Mouse (Mus musculus): ENCODE data around the gene Pim3. TPM values are rescaled to one million over a fixed set of nuclear protein-coding genes. Genes with fewer than 3 reads are reported as not detected.

Gene Pim3
- total and polyA plus RNA-seq, 2 experiments from 2014 or later = 72.5 to 95.4 TPM

GRCm38 (mm10) chr15:88863695-88864231, 1.8 kb downstream of the Pim3 start:
- peaks cover 6% of the 10 kb centered on the region; the same call in 1 of the 2 replicates for H3K4me1 ChIP-seq (ENCODE audit: insufficient read depth, low read length)
- H3K4me3 ChIP-seq (ENCODE audit: low read depth, low read length) = peak overlapping the region; percentile 61
- ATAC-seq (ENCODE audit: low FRiP score) (peak; percentile 55), DNase-seq (ENCODE audit: low spot score) (peak; percentile 94)
- H3K27ac ChIP-seq (ENCODE audit: low read depth, low read length) = peak overlapping the region; percentile 85
- WGBS = 0% methylated on average over 32 of the region's 39 CpGs
- no peaks in the 10 kb centered on the region for H3K27me3 ChIP-seq (ENCODE audit: insufficient read depth, low read length)
- peak overlapping the region; percentile 71 for H3K9ac ChIP-seq (replicated peaks; ENCODE audit: low read length, poor library complexity, severe bottlenecking)
- H3K4me2 ChIP-seq (ENCODE audit: low read depth, low read length, poor library complexity, severe bottlenecking) = peak overlapping the region; percentile 79
- peak; percentile 20 for TF ChIP-seq CTCF (IDR thresholded peaks at IDR 0.05)
- H3K36me3 ChIP-seq (ENCODE audit: insufficient read depth, low read length) = peaks cover 27% of the 10 kb centered on the region
- no peaks in the 10 kb centered on the region for H3K9me3 ChIP-seq (ENCODE audit: low read length)

GRCm38 (mm10) chr15:88864270-88865030, 2.5 kb downstream of the Pim3 start:
- Histone ChIP-seq H3K27ac (ENCODE audit: low read depth, low read length) (peak overlapping the region; percentile 85), H3K27me3 (ENCODE audit: insufficient read depth, low read length) (no peaks in the 10 kb centered on the region), H3K9me3 (ENCODE audit: low read length) (no peaks in the 10 kb centered on the region), H3K9ac (replicated peaks; ENCODE audit: low read length, poor library complexity, severe bottlenecking) (peak overlapping the region; percentile 71), H3K4me2 (ENCODE audit: low read depth, low read length, poor library complexity, severe bottlenecking) (peak overlapping the region; percentile 79), H3K4me1 (ENCODE audit: insufficient read depth, low read length) (peaks cover 6% of the 10 kb centered on the region; the same call in 1 of the 2 replicates), H3K36me3 (ENCODE audit: insufficient read depth, low read length) (peaks cover 27% of the 10 kb centered on the region), H3K4me3 (ENCODE audit: low read depth, low read length) (peak overlapping the region; percentile 61)
- peak; percentile 56 for TF ChIP-seq CTCF (IDR thresholded peaks at IDR 0.05)
- WGBS = 38% methylated on average over 22 of the region's 22 CpGs
- ATAC-seq (ENCODE audit: low FRiP score) (peak; percentile 18; the same call in 1 of the 2 replicates), DNase-seq (ENCODE audit: low spot score) (no peak)

- peaks cover 6% of the 10 kb centered on the region; the same call in 1 of the 2 replicates for H3K4me1 ChIP-seq (ENCODE audit: insufficient read depth, low read length)
- H3K27me3 ChIP-seq (ENCODE audit: insufficient read depth, low read length) = no peaks in the 10 kb centered on the region
- peak overlapping the region; percentile 61; the same call in 1 of the 2 replicates for H3K4me3 ChIP-seq (ENCODE audit: low read depth, low read length)
- no peak for ATAC-seq (ENCODE audit: low FRiP score)
- H3K27ac ChIP-seq (ENCODE audit: low read depth, low read length) = no peak overlapping the region
- TF ChIP-seq CTCF (IDR thresholded peaks at IDR 0.05) = no peak
- 92% methylated on average over 14 of the region's 14 CpGs for WGBS
- H3K9me3 ChIP-seq (ENCODE audit: low read length) = no peaks in the 10 kb centered on the region
- peaks cover 27% of the 10 kb centered on the region for H3K36me3 ChIP-seq (ENCODE audit: insufficient read depth, low read length)
- no peak overlapping the region for H3K4me2 ChIP-seq (ENCODE audit: low read depth, low read length, poor library complexity, severe bottlenecking)
- no peak overlapping the region for H3K9ac ChIP-seq (replicated peaks; ENCODE audit: low read length, poor library complexity, severe bottlenecking)
- DNase-seq (ENCODE audit: low spot score) = no peak
Measured at GRCm38 (mm10) chr15:88865061-88865460, 3.1 kb downstream of the Pim3 start.

GRCm38 (mm10) chr15:88865888-88866695, 4.1 kb downstream of the Pim3 start:
- Histone ChIP-seq H3K4me1 (ENCODE audit: insufficient read depth, low read length) (peaks cover 6% of the 10 kb centered on the region; the same call in 1 of the 2 replicates), H3K36me3 (ENCODE audit: insufficient read depth, low read length) (peaks cover 27% of the 10 kb centered on the region), H3K4me3 (ENCODE audit: low read depth, low read length) (no peak overlapping the region), H3K9me3 (ENCODE audit: low read length) (no peaks in the 10 kb centered on the region), H3K4me2 (ENCODE audit: low read depth, low read length, poor library complexity, severe bottlenecking) (no peak overlapping the region), H3K27me3 (ENCODE audit: insufficient read depth, low read length) (no peaks in the 10 kb centered on the region), H3K9ac (replicated peaks; ENCODE audit: low read length, poor library complexity, severe bottlenecking) (no peak overlapping the region), H3K27ac (ENCODE audit: low read depth, low read length) (no peak overlapping the region)
- WGBS = 88% methylated on average over 4 of the region's 4 CpGs
- TF ChIP-seq CTCF (IDR thresholded peaks at IDR 0.05) = no peak
- DNase-seq (ENCODE audit: low spot score) = no peak
- no peak for ATAC-seq (ENCODE audit: low FRiP score)

GRCm38 (mm10) chr15:88866934-88867356, 5.0 kb downstream of the Pim3 start:
- no peak overlapping the region for H3K4me2 ChIP-seq (ENCODE audit: low read depth, low read length, poor library complexity, severe bottlenecking)
- TF ChIP-seq CTCF (IDR thresholded peaks at IDR 0.05) = no peak
- peaks cover 27% of the 10 kb centered on the region for H3K36me3 ChIP-seq (ENCODE audit: insufficient read depth, low read length)
- no peaks in the 10 kb centered on the region for H3K27me3 ChIP-seq (ENCODE audit: insufficient read depth, low read length)
- 56% methylated on average over 7 of the region's 7 CpGs for WGBS
- no peak for DNase-seq (ENCODE audit: low spot score)
- no peak overlapping the region for H3K4me3 ChIP-seq (ENCODE audit: low read depth, low read length)
- H3K27ac ChIP-seq (ENCODE audit: low read depth, low read length) = no peak overlapping the region
- no peaks in the 10 kb centered on the region for H3K9me3 ChIP-seq (ENCODE audit: low read length)
- no peak overlapping the region for H3K9ac ChIP-seq (replicated peaks; ENCODE audit: low read length, poor library complexity, severe bottlenecking)
- no peak for ATAC-seq (ENCODE audit: low FRiP score)
- peaks cover 6% of the 10 kb centered on the region; the same call in 1 of the 2 replicates for H3K4me1 ChIP-seq (ENCODE audit: insufficient read depth, low read length)

Measured in midbrain, postnatal 0 days (tissue).